Mouse (Mus musculus) lung, embryonic 15.5 days (tissue): ENCODE data around the gene Ak7. TPM values are rescaled to one million over a fixed set of nuclear protein-coding genes. Genes with fewer than 3 reads are reported as not detected.

Source experiments
- ATAC-seq: fragments of 200-750 bp; cut with Nextera tagmentation; 2 replicates; pipeline ENCODE4 v1.8.0; 2017; ENCODE audit warnings: moderate number of reproducible peaks, borderline replicate concordance; ENCODE audit not compliant: low FRiP score, low TSS enrichment; ENCODE audit errors: extremely low read depth
- H3K27ac ChIP-seq: fragments of 300-500 bp; sonication (generic); 2 replicates; pipeline ENCODE4 v1.5.1; 2015; ENCODE audit warnings: moderate library complexity, mild to moderate bottlenecking, inconsistent platforms
- H3K27me3 ChIP-seq: fragments of 300-500 bp; sonication (generic); 2 replicates; pipeline ENCODE4 v1.6.1; 2015; ENCODE audit warnings: inconsistent platforms
- H3K36me3 ChIP-seq: fragments of 300-500 bp; sonication (generic); 2 replicates; pipeline ENCODE4 v1.6.1; 2015; ENCODE audit warnings: inconsistent platforms
- H3K4me1 ChIP-seq: fragments of 300-500 bp; sonication (generic); 2 replicates; pipeline ENCODE4 v1.6.1; 2015; ENCODE audit warnings: inconsistent platforms
- H3K4me2 ChIP-seq: fragments of 300-500 bp; sonication (generic); 2 replicates; pipeline ENCODE4 v1.6.1; 2015; ENCODE audit warnings: inconsistent platforms, mild to moderate bottlenecking, moderate library complexity
- H3K4me3 ChIP-seq: fragments of 300-500 bp; sonication (generic); 2 replicates; pipeline ENCODE4 v1.5.1; 2015; ENCODE audit warnings: mild to moderate bottlenecking, inconsistent platforms
- H3K9ac ChIP-seq: fragments of 300-500 bp; sonication (generic); 2 replicates; pipeline ENCODE4 v1.6.1; 2015; ENCODE audit warnings: inconsistent platforms
- H3K9me3 ChIP-seq: fragments of 300-500 bp; sonication (generic); 2 replicates; pipeline ENCODE4 v1.6.1; 2016; ENCODE audit warnings: inconsistent platforms
- WGBS: fragments of 180-500 bp; shearing (Covaris S2); methylation state at CpG from one replicate; pipeline ENCODE4 v1.1.7; 2015; 5-methylcytosine and 5-hydroxymethylcytosine counted together
- polyA plus RNA-seq: library from polyadenylated mRNA; unstranded; fragments of >200 nt; fragmentation: Nextera tagmentation; extraction: Ambion mirVana; gene quantifications from 2 replicates; pipeline ENCODE4 v1.2.1, GENCODE M21; 2015

Ak7 gene
- polyA plus RNA-seq, 1 experiment from 2014 or later, result 1.0 TPM

DNA sequence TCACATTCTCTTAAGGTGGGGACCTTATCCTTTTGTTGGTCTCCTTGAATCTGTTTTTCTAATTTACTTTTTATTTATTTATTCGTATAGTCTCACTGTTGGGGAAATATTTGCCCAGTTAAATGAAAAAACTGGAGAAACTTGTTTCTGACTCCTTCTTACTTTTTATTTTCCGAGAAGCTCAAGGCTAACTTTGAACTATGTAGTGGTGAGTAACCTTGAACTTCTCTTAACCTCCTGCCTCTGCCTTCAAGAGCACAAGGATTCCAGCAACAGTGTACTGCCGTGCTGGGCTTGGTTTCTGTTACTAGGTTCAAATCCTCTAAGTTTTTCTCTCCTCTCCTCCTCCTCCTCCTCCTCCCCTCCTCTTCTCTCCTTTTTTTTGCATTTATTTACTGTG is 55.9 kb downstream of the Ak7 start:
- no peak overlapping the region for H3K27ac ChIP-seq
- no peaks in the 10 kb centered on the region for H3K36me3 ChIP-seq
- H3K9me3 ChIP-seq, result no peaks in the 10 kb centered on the region
- H3K9ac ChIP-seq, result no peak overlapping the region
- no peak for ATAC-seq
- no peak overlapping the region for H3K4me3 ChIP-seq
- no peaks in the 10 kb centered on the region for H3K27me3 ChIP-seq
- H3K4me1 ChIP-seq, result 0 out of 2 replicates have a peak, but pooled peaks cover 3% of the 10 kb centered on the region
- 58% methylated on average over 3 of the region's 3 CpGs for WGBS
- no peak overlapping the region for H3K4me2 ChIP-seq

DNA sequence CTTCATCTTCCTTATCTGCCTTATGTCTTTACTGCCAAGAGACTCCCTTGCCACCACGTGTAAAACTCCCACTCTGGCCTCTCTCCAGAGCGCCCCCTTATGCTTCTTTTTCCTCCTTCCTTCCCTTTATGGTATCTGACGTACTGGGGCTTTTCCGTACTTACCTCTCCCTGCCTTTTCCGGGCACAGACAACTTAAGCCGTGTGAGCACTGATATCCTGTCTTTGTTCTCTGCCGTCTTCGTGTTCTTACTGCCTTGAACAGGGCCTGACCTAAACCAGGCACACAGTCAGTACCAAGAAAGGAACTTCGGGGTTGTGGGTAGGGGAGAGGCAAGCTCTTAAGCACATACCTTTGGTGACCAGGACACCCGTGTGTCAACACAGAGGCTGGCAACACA is 63.9 kb downstream of the Ak7 start:
- no peaks in the 10 kb centered on the region for H3K27me3 ChIP-seq
- H3K36me3 ChIP-seq, result no peaks in the 10 kb centered on the region
- H3K9me3 ChIP-seq, result no peaks in the 10 kb centered on the region
- H3K4me1 ChIP-seq, result no peaks in the 10 kb centered on the region
- 49% methylated on average over 10 of the region's 10 CpGs for WGBS
- ATAC-seq, result no peak
- H3K9ac ChIP-seq, result no peak overlapping the region
- H3K4me2 ChIP-seq, result no peak overlapping the region
- H3K4me3 ChIP-seq, result no peak overlapping the region
- no peak overlapping the region for H3K27ac ChIP-seq

DNA sequence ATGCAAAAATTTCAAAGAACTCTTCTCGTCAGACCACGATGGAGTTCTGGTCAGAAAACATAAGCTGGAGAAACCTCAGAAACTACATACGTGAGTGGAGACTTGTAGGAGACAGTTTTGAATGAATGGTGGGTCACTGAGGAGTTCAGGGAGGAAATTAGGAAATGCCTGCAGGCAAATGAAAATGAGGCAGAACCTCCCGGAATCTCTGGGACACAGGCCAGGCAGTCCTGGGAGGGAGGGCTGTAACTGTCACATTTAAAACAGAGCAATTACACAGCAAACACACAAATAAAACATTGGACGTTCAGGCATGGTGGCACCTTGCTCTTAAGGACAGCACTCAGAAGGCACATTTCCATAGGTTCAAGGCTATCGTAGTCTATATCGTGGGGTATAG is 69.1 kb downstream of the Ak7 start:
- ATAC-seq, result no peak
- H3K27ac ChIP-seq, result no peak overlapping the region
- H3K36me3 ChIP-seq, result no peaks in the 10 kb centered on the region
- H3K9ac ChIP-seq, result no peak overlapping the region
- no peaks in the 10 kb centered on the region for H3K27me3 ChIP-seq
- H3K4me1 ChIP-seq, result no peaks in the 10 kb centered on the region
- 57% methylated on average over 7 of the region's 7 CpGs for WGBS
- no peak overlapping the region for H3K4me2 ChIP-seq
- no peak overlapping the region for H3K4me3 ChIP-seq
- no peaks in the 10 kb centered on the region for H3K9me3 ChIP-seq

DNA sequence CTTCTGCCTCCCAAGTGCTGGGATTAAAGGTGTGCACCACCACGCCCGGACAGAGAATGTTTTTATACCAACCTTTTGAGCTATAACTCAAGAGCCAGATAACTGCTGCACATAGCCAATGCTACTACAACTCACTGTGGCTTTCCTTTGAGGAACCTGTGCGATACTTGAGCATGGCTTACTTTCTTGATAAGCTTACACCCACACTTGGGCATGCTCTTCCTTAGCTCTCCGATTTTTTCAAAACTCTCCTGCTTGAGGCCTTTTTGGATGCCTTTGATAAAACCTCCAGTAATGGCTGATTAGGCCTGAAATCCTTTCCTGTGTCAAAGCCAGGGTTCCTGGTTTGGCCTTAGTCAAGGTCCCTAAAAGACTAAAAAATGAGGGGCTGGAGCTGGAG is 71.9 kb downstream of the Ak7 start:
- Histone ChIP-seq H3K27me3 (no peaks in the 10 kb centered on the region), H3K9ac (no peak overlapping the region), H3K4me3 (no peak overlapping the region), H3K4me1 (no peaks in the 10 kb centered on the region), H3K9me3 (no peaks in the 10 kb centered on the region), H3K36me3 (no peaks in the 10 kb centered on the region), H3K27ac (no peak overlapping the region), H3K4me2 (no peak overlapping the region)
- ATAC-seq, result no peak
- WGBS, result 78% methylated on average over 4 of the region's 4 CpGs

DNA sequence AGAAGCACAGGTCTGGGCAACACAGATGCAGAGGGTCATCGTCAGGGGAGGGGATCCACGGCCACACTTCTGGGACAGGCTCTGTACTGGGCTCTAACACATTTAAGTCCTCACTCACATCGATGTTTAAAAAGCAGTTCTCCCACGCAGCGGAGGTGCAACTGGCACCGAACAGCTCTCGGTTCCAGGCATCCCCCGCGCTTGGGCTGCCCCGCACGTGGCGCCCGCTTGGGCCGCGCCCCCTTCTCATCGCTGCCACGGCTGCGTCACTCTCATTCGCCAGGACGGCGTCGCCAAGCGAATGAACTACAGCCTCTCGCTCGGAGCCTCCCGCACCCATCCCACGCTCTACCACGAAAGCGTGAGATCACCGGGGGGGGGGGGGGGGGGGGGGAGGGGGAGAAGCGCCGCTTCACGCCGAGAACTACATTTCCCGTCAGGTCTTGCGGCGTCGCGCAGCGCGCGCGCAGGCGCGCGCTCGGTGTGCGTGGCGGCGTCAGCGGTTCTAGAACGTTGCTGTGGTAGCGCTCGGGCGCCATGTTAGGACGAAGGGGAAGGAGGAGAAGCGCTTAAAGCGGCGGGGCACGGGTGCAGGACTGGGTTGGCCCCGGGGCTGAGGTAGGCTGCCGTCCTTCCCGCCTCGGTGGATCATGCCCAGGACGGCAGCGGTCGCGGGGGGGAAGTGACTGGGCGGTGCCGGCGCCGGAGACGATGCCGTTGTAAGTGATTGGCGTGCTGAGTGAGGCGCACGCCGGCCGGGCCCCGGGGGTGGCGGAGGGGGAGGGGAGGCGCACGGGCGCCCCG is 78.6 kb downstream of the Ak7 start, which contains the start of gene Papola:
Gene Papola, plus strand, starts transcription at position 499 of the 804 bp plus-strand sequence.
- WGBS, result under 1% methylated on average over 55 of the region's 85 CpGs
- peak within 1 kb of the TSS; percentile 88 for H3K9ac ChIP-seq
- ATAC-seq, result peak; percentile 94
- H3K27me3 ChIP-seq, result no peaks in the 10 kb centered on the region
- peak within 1 kb of the TSS; percentile 89 for H3K4me3 ChIP-seq
- H3K4me2 ChIP-seq, result peak within 1 kb of the TSS; percentile 91
- no peaks in the 10 kb centered on the region for H3K9me3 ChIP-seq
- peaks cover 16% of the 10 kb centered on the region for H3K4me1 ChIP-seq
- H3K27ac ChIP-seq, result peak within 1 kb of the TSS; percentile 96
- no peaks in the 10 kb centered on the region for H3K36me3 ChIP-seq

DNA sequence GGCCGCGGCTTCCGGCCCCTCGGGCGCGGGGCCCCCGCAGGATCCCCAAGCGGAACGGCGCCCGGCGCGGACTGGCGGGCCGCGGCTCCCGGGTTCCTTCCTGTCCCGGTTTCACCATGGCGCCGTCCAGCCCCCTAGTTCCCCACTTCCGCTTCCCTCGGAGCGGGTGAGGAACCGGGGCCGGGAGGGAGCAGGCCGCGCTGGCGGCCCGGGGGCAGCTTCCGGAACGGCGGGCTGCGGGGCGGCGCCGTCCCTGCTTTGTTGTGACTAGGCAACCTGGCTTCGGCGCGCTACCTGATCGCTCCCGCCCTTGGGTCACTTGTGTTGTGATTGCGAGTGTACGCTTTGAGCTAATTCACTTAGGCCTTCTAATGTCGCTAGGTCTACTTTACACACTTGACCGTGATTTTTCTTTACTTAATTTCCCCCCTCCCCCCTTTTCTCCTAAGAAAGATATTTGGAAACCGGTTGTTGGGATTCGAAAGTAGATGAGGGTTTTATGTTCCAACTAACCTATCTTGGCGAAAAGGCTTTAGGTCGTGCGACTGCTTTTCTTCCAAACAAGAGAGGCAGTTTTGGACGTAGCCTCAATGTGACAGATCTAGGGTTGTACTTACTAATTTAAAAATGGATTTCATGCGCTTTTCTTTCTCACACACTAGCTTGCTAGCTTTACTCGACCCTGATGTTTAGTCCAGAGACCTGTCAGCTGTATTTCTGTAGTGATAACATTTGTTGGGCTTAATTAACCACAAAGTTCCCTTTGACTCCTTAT is 79.4 kb downstream of the Ak7 start:
- Histone ChIP-seq H3K36me3 (no peaks in the 10 kb centered on the region), H3K27ac (peak overlapping the region; percentile 96), H3K27me3 (no peaks in the 10 kb centered on the region), H3K4me1 (peaks cover 16% of the 10 kb centered on the region), H3K9ac (peak overlapping the region; percentile 88), H3K4me2 (peak overlapping the region; percentile 91), H3K4me3 (peak overlapping the region; percentile 89), H3K9me3 (no peaks in the 10 kb centered on the region)
- under 1% methylated on average over 32 of the region's 53 CpGs for WGBS
- ATAC-seq, result peak; percentile 75

DNA sequence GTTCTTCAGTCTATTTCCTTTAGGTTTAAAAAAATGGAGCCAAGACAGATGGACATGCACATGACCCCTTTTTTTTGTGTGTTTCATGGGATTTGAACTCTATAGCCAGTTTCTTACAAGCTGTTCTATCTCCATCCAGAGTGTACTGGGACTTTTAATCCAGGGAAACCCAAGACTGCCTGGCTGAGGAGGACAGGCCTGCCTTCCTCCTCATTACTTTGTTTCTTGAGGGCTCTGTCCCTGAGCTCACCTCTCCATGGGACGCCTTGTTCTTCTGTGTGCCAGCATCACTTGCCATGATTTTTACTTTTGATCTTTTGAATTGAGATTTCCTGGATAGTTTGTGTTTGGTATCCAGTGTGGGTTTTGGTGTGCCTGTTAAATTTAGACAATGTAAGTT is 80.3 kb downstream of the Ak7 start:
- peak overlapping the region; percentile 89 for H3K4me3 ChIP-seq
- peaks cover 16% of the 10 kb centered on the region for H3K4me1 ChIP-seq
- peak overlapping the region; percentile 91 for H3K4me2 ChIP-seq
- no peak for ATAC-seq
- H3K9ac ChIP-seq, result peak overlapping the region; percentile 88; the same call in 1 of the 2 replicates
- no peaks in the 10 kb centered on the region for H3K36me3 ChIP-seq
- H3K27me3 ChIP-seq, result no peaks in the 10 kb centered on the region
- H3K9me3 ChIP-seq, result no peaks in the 10 kb centered on the region
- no peak overlapping the region for H3K27ac ChIP-seq
- WGBS, result 55% methylated on average over 1 of the region's 1 CpGs

DNA sequence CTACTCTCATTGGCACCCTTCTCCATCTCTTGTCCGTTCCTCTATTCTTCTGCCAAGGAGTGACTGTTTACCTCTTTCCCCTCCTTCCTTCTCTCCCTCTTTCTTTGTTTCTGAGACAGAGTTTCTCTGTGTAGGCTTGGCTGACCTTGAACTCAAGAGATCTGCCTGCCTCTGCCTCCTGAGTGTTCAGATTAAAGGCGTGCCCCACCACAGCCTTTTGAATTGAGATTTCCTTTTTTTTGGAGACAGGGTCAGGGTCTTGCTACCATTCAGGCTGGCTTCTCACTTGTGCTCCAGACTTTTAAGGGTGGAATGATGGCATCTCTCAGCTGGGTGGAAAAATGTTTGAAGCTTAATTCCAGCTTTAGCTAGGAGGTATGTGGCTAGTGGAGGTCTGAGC is 81.8 kb downstream of the Ak7 start:
- no peak overlapping the region for H3K27ac ChIP-seq
- H3K27me3 ChIP-seq, result no peaks in the 10 kb centered on the region
- no peak overlapping the region for H3K4me2 ChIP-seq
- ATAC-seq, result no peak
- H3K9me3 ChIP-seq, result no peaks in the 10 kb centered on the region
- H3K4me3 ChIP-seq, result no peak overlapping the region
- H3K36me3 ChIP-seq, result no peaks in the 10 kb centered on the region
- no peak overlapping the region for H3K9ac ChIP-seq
- 84% methylated on average over 2 of the region's 2 CpGs for WGBS
- peaks cover 16% of the 10 kb centered on the region for H3K4me1 ChIP-seq

DNA sequence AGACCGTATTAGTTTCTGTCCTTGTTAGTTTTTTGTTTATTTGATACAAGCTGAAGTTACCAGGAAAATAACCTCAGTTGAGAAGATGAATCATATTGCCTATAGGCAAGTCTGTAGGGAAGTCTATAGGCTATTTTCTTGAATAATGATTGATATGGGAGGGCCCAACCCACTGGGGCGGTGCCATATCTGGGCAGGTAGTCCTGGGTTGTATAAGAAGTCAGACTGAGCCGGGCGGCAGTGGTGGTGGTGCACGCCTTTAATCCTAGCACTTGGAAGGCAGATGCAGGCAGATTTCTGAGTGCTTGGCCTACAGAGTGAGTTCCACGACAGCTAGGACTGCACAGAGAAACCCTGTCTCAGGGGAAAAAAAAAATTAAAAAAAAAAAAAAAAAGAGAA is 84.1 kb downstream of the Ak7 start:
- Histone ChIP-seq H3K27me3 (no peaks in the 10 kb centered on the region), H3K36me3 (peaks cover 3% of the 10 kb centered on the region; the same call in 1 of the 2 replicates), H3K27ac (no peak overlapping the region), H3K9me3 (no peaks in the 10 kb centered on the region), H3K4me3 (no peak overlapping the region), H3K9ac (no peak overlapping the region), H3K4me1 (peaks cover 11% of the 10 kb centered on the region), H3K4me2 (no peak overlapping the region)
- WGBS, result 89% methylated on average over 6 of the region's 6 CpGs
- ATAC-seq, result no peak

DNA sequence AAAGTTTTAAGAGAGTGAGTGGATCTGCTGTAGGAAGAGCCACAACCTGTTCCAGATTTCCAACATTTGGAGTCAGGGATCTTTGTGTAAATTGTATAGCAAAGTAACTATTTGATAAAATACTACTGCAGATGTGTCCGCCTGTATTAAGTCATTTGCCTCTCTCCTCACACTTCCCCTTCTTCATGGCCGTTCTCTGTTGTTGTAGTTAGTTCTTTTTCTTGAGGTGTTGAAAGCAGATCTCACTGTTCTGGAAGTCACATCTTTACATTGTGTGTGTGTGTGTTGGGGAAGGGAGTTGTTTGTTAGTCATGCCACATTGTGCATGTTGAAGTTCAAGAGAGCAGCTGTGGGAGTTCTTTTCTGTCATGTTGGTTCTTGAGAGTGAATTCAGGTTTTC is 89.1 kb downstream of the Ak7 start:
- H3K9ac ChIP-seq, result no peak overlapping the region
- H3K4me3 ChIP-seq, result no peak overlapping the region
- no peak for ATAC-seq
- H3K4me2 ChIP-seq, result no peak overlapping the region
- WGBS, result 82% methylated on average over 2 of the region's 2 CpGs
- H3K27me3 ChIP-seq, result no peaks in the 10 kb centered on the region
- peaks cover 11% of the 10 kb centered on the region for H3K36me3 ChIP-seq
- no peaks in the 10 kb centered on the region for H3K9me3 ChIP-seq
- no peaks in the 10 kb centered on the region for H3K4me1 ChIP-seq
- no peak overlapping the region for H3K27ac ChIP-seq

DNA sequence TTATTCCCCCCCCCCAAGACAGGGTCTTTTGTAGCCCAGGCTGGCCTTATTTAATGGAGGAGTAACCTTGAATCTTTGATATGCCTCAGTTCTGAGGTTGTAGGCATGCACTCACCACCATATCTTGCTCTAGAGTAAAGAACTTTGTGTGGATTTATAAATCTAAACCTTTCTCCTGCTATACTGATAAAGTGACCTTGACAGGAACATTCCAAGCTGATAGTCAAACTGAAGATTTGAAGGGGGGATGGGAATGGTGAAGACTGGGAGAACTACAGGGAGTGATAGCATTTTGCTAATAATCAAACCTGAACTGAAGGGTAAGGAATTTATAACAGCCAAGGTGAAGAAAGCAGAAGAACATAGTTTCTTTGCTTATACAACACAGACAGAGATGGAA is 92.2 kb downstream of the Ak7 start:
- H3K36me3 ChIP-seq, result peaks cover 32% of the 10 kb centered on the region
- no peaks in the 10 kb centered on the region for H3K27me3 ChIP-seq
- no peak overlapping the region for H3K27ac ChIP-seq
- H3K4me3 ChIP-seq, result no peak overlapping the region
- H3K9ac ChIP-seq, result no peak overlapping the region
- no peaks in the 10 kb centered on the region for H3K4me1 ChIP-seq
- no peak for ATAC-seq
- H3K4me2 ChIP-seq, result no peak overlapping the region
- no peaks in the 10 kb centered on the region for H3K9me3 ChIP-seq

DNA sequence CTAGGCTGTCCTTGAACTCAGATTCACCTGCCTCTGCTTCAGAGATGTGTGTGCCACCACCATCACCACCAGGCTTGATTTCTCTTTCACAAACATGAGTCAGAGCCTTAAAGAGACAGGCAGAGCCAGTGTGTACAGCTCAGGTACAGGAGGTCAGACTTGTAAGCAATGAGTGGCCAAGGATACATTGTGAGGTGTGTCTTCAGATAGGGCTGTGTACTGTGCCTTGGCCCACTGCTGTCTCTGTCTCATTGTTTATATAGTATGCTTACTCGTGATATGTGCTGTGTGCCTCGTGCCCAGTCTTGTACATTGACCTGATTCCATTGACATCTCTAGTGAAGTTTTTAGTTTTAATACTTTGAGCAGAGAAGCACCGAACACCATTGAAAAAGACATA is 100.0 kb downstream of the Ak7 start:
- Histone ChIP-seq H3K9me3 (no peaks in the 10 kb centered on the region), H3K36me3 (peaks cover 74% of the 10 kb centered on the region), H3K4me2 (no peak overlapping the region), H3K27ac (no peak overlapping the region), H3K4me1 (no peaks in the 10 kb centered on the region), H3K4me3 (no peak overlapping the region), H3K27me3 (no peaks in the 10 kb centered on the region), H3K9ac (no peak overlapping the region)
- ATAC-seq, result no peak
- 83% methylated on average over 3 of the region's 3 CpGs for WGBS
